Mouse (Mus musculus) midbrain, embryonic 10.5 days (tissue): ENCODE results near the gene Ppp2r5d. TPM values are rescaled to one million over a fixed set of nuclear protein-coding genes. Genes with fewer than 3 reads are reported as not detected.

ENCODE experiments used
- DNase-seq: peaks from one replicate; pipeline ENCODE4 v3.0.0-alpha.2; 2017; ENCODE audit warnings: low spot score
- H3K27ac ChIP-seq: fragments of 300-500 bp; sonication (generic); replicated peaks from 2 replicates; pipeline ENCODE4 v1.5.1; 2016; ENCODE audit warnings: mild to moderate bottlenecking
- H3K27me3 ChIP-seq: fragments of 300-500 bp; sonication (generic); 2 replicates; pipeline ENCODE4 v1.6.1; 2016; ENCODE audit warnings: low read depth, mild to moderate bottlenecking; ENCODE audit not compliant: poor library complexity, severe bottlenecking
- H3K36me3 ChIP-seq: fragments of 300-500 bp; sonication (generic); 2 replicates; pipeline ENCODE4 v1.6.1; 2016; ENCODE audit warnings: mild to moderate bottlenecking, moderate library complexity
- H3K4me1 ChIP-seq: fragments of 300-500 bp; sonication (generic); 2 replicates; pipeline ENCODE4 v1.6.1; 2016
- H3K4me3 ChIP-seq: fragments of 300-500 bp; sonication (generic); 2 replicates; pipeline ENCODE4 v1.5.1; 2016; ENCODE audit warnings: mild to moderate bottlenecking, moderate library complexity
- H3K9me3 ChIP-seq: fragments of 300-500 bp; sonication (generic); replicated peaks from 2 replicates; pipeline ENCODE4 v1.6.1; 2016; ENCODE audit warnings: mild to moderate bottlenecking
- WGBS: fragments of 180-500 bp; shearing (Covaris S2); methylation state at CpG from one replicate; pipeline ENCODE4 v1.1.7; 2016; 5-methylcytosine and 5-hydroxymethylcytosine counted together
- polyA plus RNA-seq: library from polyadenylated mRNA; unstranded; fragments of >200 nt; fragmentation: Nextera tagmentation; extraction: Ambion mirVana; gene quantifications from 2 replicates; pipeline ENCODE4 v1.2.1, GENCODE M21; 2016

Ppp2r5d gene
- polyA plus RNA-seq, 1 experiment from 2014 or later, result 146 TPM

DNA sequence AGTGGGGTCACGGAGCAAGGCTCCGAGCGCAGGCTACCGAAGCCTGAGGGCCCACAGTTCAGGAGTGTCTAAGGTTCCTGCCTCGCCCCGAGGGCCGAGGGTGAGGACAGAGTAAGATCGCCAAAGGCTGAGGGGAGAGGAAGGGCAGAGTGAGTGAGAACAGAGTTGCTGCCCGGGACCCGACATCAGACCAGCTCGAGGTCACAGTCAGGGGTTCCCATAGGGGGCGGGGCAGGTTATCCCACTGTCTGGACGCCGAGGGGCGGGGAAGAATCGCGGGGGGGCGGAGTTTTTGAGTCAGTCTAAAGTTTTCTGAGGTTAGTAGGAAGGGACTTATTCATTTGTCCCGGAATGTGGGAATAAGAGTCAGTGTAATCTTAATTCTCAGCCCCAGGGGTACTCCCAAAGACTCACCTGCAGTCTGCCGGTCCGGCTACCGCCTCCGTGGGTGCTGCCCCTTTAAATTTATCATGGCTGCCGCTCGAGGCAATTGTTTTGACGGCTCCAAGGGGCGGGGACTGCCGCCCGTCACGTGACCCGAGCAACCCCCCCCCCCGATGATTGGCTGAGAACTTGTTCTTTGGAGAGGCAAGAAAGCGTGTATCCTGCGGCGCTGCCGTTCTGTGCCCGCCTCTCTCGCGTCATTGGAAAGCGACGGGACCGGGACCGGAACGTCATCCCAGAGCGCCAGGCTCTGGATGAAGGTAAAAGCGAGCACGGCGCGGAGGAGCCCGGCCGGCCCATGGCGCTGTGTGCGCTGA, 59.2 kb downstream of the Ppp2r5d start, which contains the start of the genes Klc4 and Mrpl2:
Klc4 (minus strand) TSS at position 462 of the 761 bp plus-strand sequence.
Mrpl2 (plus strand) TSS at position 669 of the 761 bp plus-strand sequence.
- peaks cover 42% of the 10 kb centered on the region for H3K4me1 ChIP-seq
- H3K9me3 ChIP-seq, result no peaks in the 10 kb centered on the region
- H3K4me3 ChIP-seq, result peak within 1 kb of the TSS; percentile 80
- peaks cover 37% of the 10 kb centered on the region for H3K36me3 ChIP-seq
- under 1% methylated on average over 53 of the region's 53 CpGs for WGBS
- no peaks in the 10 kb centered on the region for H3K27me3 ChIP-seq
- DNase-seq, result peak; percentile 100
- H3K27ac ChIP-seq, result peak within 1 kb of the TSS; percentile 90

- Histone ChIP-seq H3K27me3 (no peaks in the 10 kb centered on the region), H3K4me1 (peaks cover 34% of the 10 kb centered on the region), H3K9me3 (no peaks in the 10 kb centered on the region), H3K4me3 (peak overlapping the region; percentile 80), H3K27ac (peak overlapping the region; percentile 90), H3K36me3 (peaks cover 44% of the 10 kb centered on the region)
- no peak for DNase-seq
- 6% methylated on average over 11 of the region's 11 CpGs for WGBS
Observed at GRCm38 (mm10) chr17:46644916-46645475, 59.9 kb downstream of the Ppp2r5d start.

DNA sequence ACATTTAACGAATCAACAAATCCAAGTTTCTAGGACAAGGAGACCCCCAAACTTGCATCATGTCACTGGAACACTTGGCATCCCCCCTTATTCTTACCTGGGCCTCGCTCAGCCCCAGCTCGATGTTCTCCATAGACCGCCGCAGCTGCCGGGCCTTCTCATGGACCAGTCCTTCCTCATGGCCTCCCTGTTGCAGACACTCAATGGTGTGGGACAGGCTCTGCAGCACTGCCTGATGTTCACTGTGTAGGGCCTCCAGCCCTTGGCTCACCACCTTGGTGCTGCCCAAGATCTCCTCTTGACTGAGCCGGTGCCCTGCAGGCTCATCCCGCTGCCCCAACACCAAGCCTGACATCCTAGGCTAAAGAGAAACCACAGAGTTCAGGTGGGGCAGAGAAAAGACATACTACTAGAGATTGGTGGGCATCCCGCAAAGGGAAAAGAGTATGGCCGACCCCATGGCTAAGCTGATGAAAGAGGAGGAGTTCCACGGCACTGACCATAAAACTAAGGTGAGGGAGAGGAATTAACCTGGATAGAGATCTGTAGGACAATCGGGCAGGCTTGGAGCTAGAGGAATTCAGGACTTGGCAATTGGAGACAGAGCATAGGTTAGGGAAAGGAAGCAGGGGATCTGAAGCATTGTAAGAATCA, 60.6 kb downstream of the Ppp2r5d start:
- DNase-seq, result no peak
- Histone ChIP-seq H3K27ac (no peak overlapping the region), H3K4me3 (peak overlapping the region; percentile 80), H3K4me1 (peaks cover 27% of the 10 kb centered on the region), H3K9me3 (no peaks in the 10 kb centered on the region), H3K27me3 (no peaks in the 10 kb centered on the region), H3K36me3 (peaks cover 50% of the 10 kb centered on the region)
- WGBS, result 87% methylated on average over 12 of the region's 12 CpGs

DNA sequence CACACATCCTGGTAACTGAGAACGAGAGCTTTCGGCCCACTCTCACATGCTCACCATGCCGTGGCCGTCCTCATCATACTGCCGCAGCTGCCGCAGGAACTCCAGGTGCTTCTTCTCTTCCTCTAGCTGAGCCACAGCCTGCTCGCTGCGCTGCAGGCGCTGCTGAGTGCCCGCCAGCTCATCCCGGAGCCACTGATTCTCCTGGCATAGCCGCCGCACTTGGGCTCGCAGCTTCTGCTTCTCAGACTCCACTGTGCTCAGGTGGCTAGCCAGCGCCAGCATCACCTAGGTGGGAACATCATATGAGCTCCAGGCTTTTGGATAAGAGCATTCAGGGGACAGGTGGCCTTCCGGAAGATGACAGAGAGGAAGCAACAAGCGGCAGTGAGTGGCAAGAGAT, 62.9 kb downstream of the Ppp2r5d start:
- Histone ChIP-seq H3K4me3 (no peak overlapping the region), H3K27ac (no peak overlapping the region)
- WGBS, result 92% methylated on average over 17 of the region's 17 CpGs

DNA sequence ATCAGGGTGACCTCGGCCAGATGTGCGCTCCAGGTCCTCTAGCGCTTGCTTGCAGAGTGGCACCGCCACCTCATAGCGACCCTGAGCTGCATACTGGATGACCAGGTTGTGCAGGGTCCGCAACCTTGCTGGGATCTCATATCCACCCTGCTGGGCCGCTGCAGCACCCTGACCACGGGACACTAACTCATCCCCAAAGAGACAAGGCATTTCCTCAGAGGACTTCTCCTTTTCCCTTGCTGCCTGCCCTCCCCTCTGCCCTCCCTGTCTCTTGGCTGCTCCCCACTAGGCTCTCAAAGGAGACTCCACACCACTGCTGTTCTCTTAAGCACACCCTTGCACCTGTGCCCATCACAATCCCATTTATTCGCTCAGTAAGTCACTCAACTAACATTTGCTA, 65.0 kb downstream of the Ppp2r5d start:
- H3K4me1 ChIP-seq, result peaks cover 14% of the 10 kb centered on the region
- H3K4me3 ChIP-seq, result no peak overlapping the region
- no peaks in the 10 kb centered on the region for H3K27me3 ChIP-seq
- peaks cover 50% of the 10 kb centered on the region for H3K36me3 ChIP-seq
- DNase-seq, result no peak
- WGBS, result 78% methylated on average over 9 of the region's 9 CpGs
- H3K27ac ChIP-seq, result no peak overlapping the region
- H3K9me3 ChIP-seq, result no peaks in the 10 kb centered on the region

More for the DNA sequence above, 62.9 kb downstream of the Ppp2r5d start:
- peaks cover 22% of the 10 kb centered on the region for H3K4me1 ChIP-seq
- H3K9me3 ChIP-seq, result no peaks in the 10 kb centered on the region
- no peak for DNase-seq
- H3K27me3 ChIP-seq, result no peaks in the 10 kb centered on the region
- H3K36me3 ChIP-seq, result peaks cover 39% of the 10 kb centered on the region

GRCm38 (mm10) chr17:46636831-46637523, 67.9 kb downstream of the Ppp2r5d start:
- DNase-seq, result peak; percentile 47
- H3K36me3 ChIP-seq, result peaks cover 65% of the 10 kb centered on the region
- no peaks in the 10 kb centered on the region for H3K9me3 ChIP-seq
- WGBS, result 32% methylated on average over 15 of the region's 15 CpGs
- H3K4me3 ChIP-seq, result peak overlapping the region; percentile 27; the same call in 1 of the 2 replicates
- H3K27me3 ChIP-seq, result no peaks in the 10 kb centered on the region
- H3K4me1 ChIP-seq, result peaks cover 5% of the 10 kb centered on the region
- H3K27ac ChIP-seq, result peak overlapping the region; percentile 76

Other genes starting within 250 kb of the Ppp2r5d start
- 0.81 and 1.8 TPM in 2 replicates for gene Ttbk1, start 217.4 kb downstream of the Ppp2r5d start, polyA plus RNA-seq
- gene Dnph1, start 208.4 kb downstream of the Ppp2r5d start, polyA plus RNA-seq, result 85.2 and 98.4 TPM in 2 replicates
- gene Cul9, start 158.7 kb downstream of the Ppp2r5d start, polyA plus RNA-seq, result 4.4 and 6.3 TPM in 2 replicates
- 5.0 and 6.5 TPM in 2 replicates for gene Srf, start 148.9 kb downstream of the Ppp2r5d start, polyA plus RNA-seq
- 65.3 and 68.4 TPM in 2 replicates for gene Ptk7, start 75.6 kb downstream of the Ppp2r5d start, polyA plus RNA-seq
- gene Klc4, start 59.1 kb downstream of the Ppp2r5d start, polyA plus RNA-seq, result 33.0 and 40.3 TPM in 2 replicates
- 126 and 129 TPM in 2 replicates for gene Mrpl2, start 58.9 kb downstream of the Ppp2r5d start, polyA plus RNA-seq
- 37.4 and 45.1 TPM in 2 replicates for gene Cul7, start 54.8 kb downstream of the Ppp2r5d start, polyA plus RNA-seq
- gene Rrp36, start 30.8 kb downstream of the Ppp2r5d start, polyA plus RNA-seq, result 69.4 and 69.6 TPM in 2 replicates
- 178 and 180 TPM in 2 replicates for gene Mea1, start 26.3 kb downstream of the Ppp2r5d start, polyA plus RNA-seq
- gene Klhdc3, start 24.2 kb downstream of the Ppp2r5d start, polyA plus RNA-seq, result 126 and 128 TPM in 2 replicates
- gene Pex6, start 6.4 kb upstream of the Ppp2r5d start, polyA plus RNA-seq, result 20.5 and 20.8 TPM in 2 replicates
- 0.35 and 0.62 TPM in 2 replicates for gene Gnmt, start 24.1 kb upstream of the Ppp2r5d start, polyA plus RNA-seq
- 69.5 and 75.0 TPM in 2 replicates for gene Cnpy3, start 47.1 kb upstream of the Ppp2r5d start, polyA plus RNA-seq
- gene Ptcra, start 58.6 kb upstream of the Ppp2r5d start, polyA plus RNA-seq, result 0.53 and 0.55 TPM in 2 replicates
- gene 2310039H08Rik, start 67.5 kb upstream of the Ppp2r5d start, polyA plus RNA-seq, result 63.2 and 65.2 TPM in 2 replicates
- 197 and 219 TPM in 2 replicates for gene Rpl7l1, start 77.6 kb upstream of the Ppp2r5d start, polyA plus RNA-seq
- gene Bicral, start 153.4 kb upstream of the Ppp2r5d start, polyA plus RNA-seq, result 3.1 and 4.4 TPM in 2 replicates
- 55.9 and 57.7 TPM in 2 replicates for gene Tbcc, start 185.6 kb upstream of the Ppp2r5d start, polyA plus RNA-seq
- not detected in 2 replicates for gene Prph2, start 205.3 kb upstream of the Ppp2r5d start, polyA plus RNA-seq